Mouse (Mus musculus): ENCODE data around the gene Kif22. TPM values are rescaled to one million over a fixed set of nuclear protein-coding genes. Genes with fewer than 3 reads are reported as not detected.

The Kif22 gene
- total and polyA plus RNA-seq, 3 experiments, result 57.7 to 298 (median 119) TPM

Other genes with a start within 250 kb of the Kif22 start
Only the 30 nearest of the 31 such genes appear.
- gene Fam57b, start 244.8 kb downstream of the Kif22 start, total RNA-seq (2012; rRNA removed), result 1.7 TPM in 2 replicates
- gene Fam57b, start 244.8 kb downstream of the Kif22 start, polyA plus RNA-seq (2012; ENCODE audit: insufficient read depth in 1 of 2, insufficient read length in 2 of 2, low read depth in 1 of 2, low replicate concordance in 2 of 2, missing spikeins in 1 of 2), result under 1 TPM in 1 of 2 experiments, not detected in 1; 0.50 TPM
- not detected in 2 replicates for gene 4930451I11Rik, start 210.8 kb downstream of the Kif22 start, total RNA-seq (2012; rRNA removed)
- gene 4930451I11Rik, start 210.8 kb downstream of the Kif22 start, polyA plus RNA-seq (2012; ENCODE audit: insufficient read depth in 1 of 2, insufficient read length in 2 of 2, low read depth in 1 of 2, low replicate concordance in 2 of 2, missing spikeins in 1 of 2), result not detected
- gene Doc2a, start 195.1 kb downstream of the Kif22 start, total RNA-seq (2012; rRNA removed), result 1.6 and 2.3 TPM in 2 replicates
- not detected for gene Doc2a, start 195.1 kb downstream of the Kif22 start, polyA plus RNA-seq (2012; ENCODE audit: insufficient read depth in 1 of 2, insufficient read length in 2 of 2, low read depth in 1 of 2, low replicate concordance in 2 of 2, missing spikeins in 1 of 2)
- 44.0 and 55.6 TPM in 2 replicates for gene Hirip3, start 180.5 kb downstream of the Kif22 start, total RNA-seq (2012; rRNA removed)
- gene Hirip3, start 180.5 kb downstream of the Kif22 start, polyA plus RNA-seq (2012; ENCODE audit: insufficient read depth in 1 of 2, insufficient read length in 2 of 2, low read depth in 1 of 2, low replicate concordance in 2 of 2, missing spikeins in 1 of 2), result 100 to 1,000 TPM in 1 of 2 experiments, not detected in 1; 137 TPM
- gene Ino80e, start 180.1 kb downstream of the Kif22 start, total RNA-seq (2012; rRNA removed), result 77.1 and 93.0 TPM in 2 replicates
- 100 to 1,000 TPM; 189 to 476 TPM for gene Ino80e, start 180.1 kb downstream of the Kif22 start, polyA plus RNA-seq (2012; ENCODE audit: insufficient read depth in 1 of 2, insufficient read length in 2 of 2, low read depth in 1 of 2, low replicate concordance in 2 of 2, missing spikeins in 1 of 2)
- gene Taok2, start 157.8 kb downstream of the Kif22 start, total RNA-seq (2012; rRNA removed), result 26.2 and 34.2 TPM in 2 replicates
- gene Taok2, start 157.8 kb downstream of the Kif22 start, polyA plus RNA-seq (2012; ENCODE audit: insufficient read depth in 1 of 2, insufficient read length in 2 of 2, low read depth in 1 of 2, low replicate concordance in 2 of 2, missing spikeins in 1 of 2), result 10 to 100 TPM; 29.0 to 52.3 TPM
- gene Tmem219, start 119.6 kb downstream of the Kif22 start, total RNA-seq (2012; rRNA removed), result 18.0 and 18.8 TPM in 2 replicates
- gene Tmem219, start 119.6 kb downstream of the Kif22 start, polyA plus RNA-seq (2012; ENCODE audit: insufficient read depth in 1 of 2, insufficient read length in 2 of 2, low read depth in 1 of 2, low replicate concordance in 2 of 2, missing spikeins in 1 of 2), result 10 to 100 TPM in 1 of 2 experiments, not detected in 1; 34.5 TPM
- gene Kctd13, start 113.6 kb downstream of the Kif22 start, total RNA-seq (2012; rRNA removed), result 17.7 and 18.1 TPM in 2 replicates
- 10 to 100 TPM in 1 of 2 experiments, not detected in 1; 26.2 TPM for gene Kctd13, start 113.6 kb downstream of the Kif22 start, polyA plus RNA-seq (2012; ENCODE audit: insufficient read depth in 1 of 2, insufficient read length in 2 of 2, low read depth in 1 of 2, low replicate concordance in 2 of 2, missing spikeins in 1 of 2)
- gene Asphd1, start 92.9 kb downstream of the Kif22 start, total RNA-seq (2012; rRNA removed), result 0.15 TPM in 1 of 2 replicates, not detected in the other
- under 1 TPM in 1 of 2 experiments, not detected in 1; 0.74 TPM for gene Asphd1, start 92.9 kb downstream of the Kif22 start, polyA plus RNA-seq (2012; ENCODE audit: insufficient read depth in 1 of 2, insufficient read length in 2 of 2, low read depth in 1 of 2, low replicate concordance in 2 of 2, missing spikeins in 1 of 2)
- 0.49 and 2.0 TPM in 2 replicates for gene Sez6l2, start 91.9 kb downstream of the Kif22 start, total RNA-seq (2012; rRNA removed)
- 1 to 10 TPM in 1 of 2 experiments, not detected in 1; 6.1 TPM for gene Sez6l2, start 91.9 kb downstream of the Kif22 start, polyA plus RNA-seq (2012; ENCODE audit: insufficient read depth in 1 of 2, insufficient read length in 2 of 2, low read depth in 1 of 2, low replicate concordance in 2 of 2, missing spikeins in 1 of 2)
- 72.5 and 98.4 TPM in 2 replicates for gene Cdipt, start 66.6 kb downstream of the Kif22 start, total RNA-seq (2012; rRNA removed)
- gene Cdipt, start 66.6 kb downstream of the Kif22 start, polyA plus RNA-seq (2012; ENCODE audit: insufficient read depth in 1 of 2, insufficient read length in 2 of 2, low read depth in 1 of 2, low replicate concordance in 2 of 2, missing spikeins in 1 of 2), result 100 to 1,000 TPM in 1 of 2 experiments, not detected in 1; 151 TPM
- 0.35 and 0.49 TPM in 2 replicates for gene Cdiptos, start 66.4 kb downstream of the Kif22 start, total RNA-seq (2012; rRNA removed)
- 1 to 10 TPM in 1 of 2 experiments, not detected in 1; 1.8 TPM for gene Cdiptos, start 66.4 kb downstream of the Kif22 start, polyA plus RNA-seq (2012; ENCODE audit: insufficient read depth in 1 of 2, insufficient read length in 2 of 2, low read depth in 1 of 2, low replicate concordance in 2 of 2, missing spikeins in 1 of 2)
- 19.4 and 19.8 TPM in 2 replicates for gene Mvp, start 27.9 kb downstream of the Kif22 start, total RNA-seq (2012; rRNA removed)
- gene Mvp, start 27.9 kb downstream of the Kif22 start, polyA plus RNA-seq (2012; ENCODE audit: insufficient read depth in 1 of 2, insufficient read length in 2 of 2, low read depth in 1 of 2, low replicate concordance in 2 of 2, missing spikeins in 1 of 2), result 10 to 100 TPM in 1 of 2 experiments, not detected in 1; 20.6 TPM
- 0.39 TPM in 1 of 2 replicates, not detected in the other for gene Pagr1b, start 26.0 kb downstream of the Kif22 start, total RNA-seq (2012; rRNA removed)
- gene Pagr1b, start 26.0 kb downstream of the Kif22 start, polyA plus RNA-seq (2012; ENCODE audit: insufficient read depth in 1 of 2, insufficient read length in 2 of 2, low read depth in 1 of 2, low replicate concordance in 2 of 2, missing spikeins in 1 of 2), result 1 to 10 TPM in 1 of 2 experiments, not detected in 1; 4.5 TPM
- gene Pagr1a, start 25.1 kb downstream of the Kif22 start, total RNA-seq (2012; rRNA removed), result 55.4 and 60.2 TPM in 2 replicates
- gene Pagr1a, start 25.1 kb downstream of the Kif22 start, polyA plus RNA-seq (2012; ENCODE audit: insufficient read depth in 1 of 2, insufficient read length in 2 of 2, low read depth in 1 of 2, low replicate concordance in 2 of 2, missing spikeins in 1 of 2), result 10 to 100 TPM in 1 of 2 experiments, not detected in 1; 85.9 TPM
- 13.8 and 20.5 TPM in 2 replicates for gene Gm42742, start 21.4 kb downstream of the Kif22 start, total RNA-seq (2012; rRNA removed)
- 10 to 100 TPM in 1 of 2 experiments, not detected in 1; 27.2 TPM for gene Gm42742, start 21.4 kb downstream of the Kif22 start, polyA plus RNA-seq (2012; ENCODE audit: insufficient read depth in 1 of 2, insufficient read length in 2 of 2, low read depth in 1 of 2, low replicate concordance in 2 of 2, missing spikeins in 1 of 2)
- 0.12 and 0.13 TPM in 2 replicates for gene Prrt2, start 21.3 kb downstream of the Kif22 start, total RNA-seq (2012; rRNA removed)
- gene Prrt2, start 21.3 kb downstream of the Kif22 start, polyA plus RNA-seq (2012; ENCODE audit: insufficient read depth in 1 of 2, insufficient read length in 2 of 2, low read depth in 1 of 2, low replicate concordance in 2 of 2, missing spikeins in 1 of 2), result 1 to 10 TPM in 1 of 2 experiments, not detected in 1; 1.4 TPM
- 231 and 234 TPM in 2 replicates for gene Maz, start 15.4 kb downstream of the Kif22 start, total RNA-seq (2012; rRNA removed)
- gene Maz, start 15.4 kb downstream of the Kif22 start, polyA plus RNA-seq (2012; ENCODE audit: insufficient read depth in 1 of 2, insufficient read length in 2 of 2, low read depth in 1 of 2, low replicate concordance in 2 of 2, missing spikeins in 1 of 2), result 100 to 1,000 TPM in 1 of 2 experiments, not detected in 1; 540 TPM
- gene Zg16, start 44.9 kb upstream of the Kif22 start, total RNA-seq (2012; rRNA removed), result 57.1 and 89.3 TPM in 2 replicates
- 10 to 100 TPM in 1 of 2 experiments, not detected in 1; 50.4 TPM for gene Zg16, start 44.9 kb upstream of the Kif22 start, polyA plus RNA-seq (2012; ENCODE audit: insufficient read depth in 1 of 2, insufficient read length in 2 of 2, low read depth in 1 of 2, low replicate concordance in 2 of 2, missing spikeins in 1 of 2)
- 51.1 and 54.9 TPM in 2 replicates for gene AI467606, start 48.9 kb upstream of the Kif22 start, total RNA-seq (2012; rRNA removed)
- gene AI467606, start 48.9 kb upstream of the Kif22 start, polyA plus RNA-seq (2012; ENCODE audit: insufficient read depth in 1 of 2, insufficient read length in 2 of 2, low read depth in 1 of 2, low replicate concordance in 2 of 2, missing spikeins in 1 of 2), result 100 to 1,000 TPM in 1 of 2 experiments, 10 to 100 TPM in 1; 79.4 to 101 TPM
- gene Qprt, start 79.8 kb upstream of the Kif22 start, total RNA-seq (2012; rRNA removed), result 2.5 and 2.7 TPM in 2 replicates
- 1 to 10 TPM in 1 of 2 experiments, not detected in 1; 3.7 TPM for gene Qprt, start 79.8 kb upstream of the Kif22 start, polyA plus RNA-seq (2012; ENCODE audit: insufficient read depth in 1 of 2, insufficient read length in 2 of 2, low read depth in 1 of 2, low replicate concordance in 2 of 2, missing spikeins in 1 of 2)
- gene Spn, start 95.4 kb upstream of the Kif22 start, total RNA-seq (2012; rRNA removed), result 169 and 182 TPM in 2 replicates
- 100 to 1,000 TPM; 135 to 184 TPM for gene Spn, start 95.4 kb upstream of the Kif22 start, polyA plus RNA-seq (2012; ENCODE audit: insufficient read depth in 1 of 2, insufficient read length in 2 of 2, low read depth in 1 of 2, low replicate concordance in 2 of 2, missing spikeins in 1 of 2)
- gene Cd2bp2, start 153.6 kb upstream of the Kif22 start, total RNA-seq (2012; rRNA removed), result 55.6 and 64.8 TPM in 2 replicates
- gene Cd2bp2, start 153.6 kb upstream of the Kif22 start, polyA plus RNA-seq (2012; ENCODE audit: insufficient read depth in 1 of 2, insufficient read length in 2 of 2, low read depth in 1 of 2, low replicate concordance in 2 of 2, missing spikeins in 1 of 2), result 10 to 100 TPM in 1 of 2 experiments, not detected in 1; 56.7 TPM
- 37.4 and 43.3 TPM in 2 replicates for gene Tbc1d10b, start 166.0 kb upstream of the Kif22 start, total RNA-seq (2012; rRNA removed)
- 10 to 100 TPM in 1 of 2 experiments, not detected in 1; 70.3 TPM for gene Tbc1d10b, start 166.0 kb upstream of the Kif22 start, polyA plus RNA-seq (2012; ENCODE audit: insufficient read depth in 1 of 2, insufficient read length in 2 of 2, low read depth in 1 of 2, low replicate concordance in 2 of 2, missing spikeins in 1 of 2)
- 8.3 and 11.2 TPM in 2 replicates for gene Mylpf, start 166.4 kb upstream of the Kif22 start, total RNA-seq (2012; rRNA removed)
- 1 to 10 TPM in 1 of 2 experiments, not detected in 1; 9.1 TPM for gene Mylpf, start 166.4 kb upstream of the Kif22 start, polyA plus RNA-seq (2012; ENCODE audit: insufficient read depth in 1 of 2, insufficient read length in 2 of 2, low read depth in 1 of 2, low replicate concordance in 2 of 2, missing spikeins in 1 of 2)
- 13.9 and 14.6 TPM in 2 replicates for gene Zfp553, start 190.6 kb upstream of the Kif22 start, total RNA-seq (2012; rRNA removed)
- 10 to 100 TPM in 1 of 2 experiments, not detected in 1; 19.0 TPM for gene Zfp553, start 190.6 kb upstream of the Kif22 start, polyA plus RNA-seq (2012; ENCODE audit: insufficient read depth in 1 of 2, insufficient read length in 2 of 2, low read depth in 1 of 2, low replicate concordance in 2 of 2, missing spikeins in 1 of 2)
- gene Sept1, start 190.7 kb upstream of the Kif22 start, total RNA-seq (2012; rRNA removed), result 30.6 and 41.3 TPM in 2 replicates
- 100 to 1,000 TPM in 1 of 2 experiments, not detected in 1; 116 TPM for gene Sept1, start 190.7 kb upstream of the Kif22 start, polyA plus RNA-seq (2012; ENCODE audit: insufficient read depth in 1 of 2, insufficient read length in 2 of 2, low read depth in 1 of 2, low replicate concordance in 2 of 2, missing spikeins in 1 of 2)
- 33.4 and 37.6 TPM in 2 replicates for gene Zfp771, start 201.8 kb upstream of the Kif22 start, total RNA-seq (2012; rRNA removed)
- gene Zfp771, start 201.8 kb upstream of the Kif22 start, polyA plus RNA-seq (2012; ENCODE audit: insufficient read depth in 1 of 2, insufficient read length in 2 of 2, low read depth in 1 of 2, low replicate concordance in 2 of 2, missing spikeins in 1 of 2), result 10 to 100 TPM in 1 of 2 experiments, not detected in 1; 58.3 TPM
- 238 and 253 TPM in 2 replicates for gene Dctpp1, start 218.2 kb upstream of the Kif22 start, total RNA-seq (2012; rRNA removed)
- 100 to 1,000 TPM in 1 of 2 experiments, not detected in 1; 290 TPM for gene Dctpp1, start 218.2 kb upstream of the Kif22 start, polyA plus RNA-seq (2012; ENCODE audit: insufficient read depth in 1 of 2, insufficient read length in 2 of 2, low read depth in 1 of 2, low replicate concordance in 2 of 2, missing spikeins in 1 of 2)
- gene Sephs2, start 231.6 kb upstream of the Kif22 start, total RNA-seq (2012; rRNA removed), result 177 and 182 TPM in 2 replicates
- gene Sephs2, start 231.6 kb upstream of the Kif22 start, polyA plus RNA-seq (2012; ENCODE audit: insufficient read depth in 1 of 2, insufficient read length in 2 of 2, low read depth in 1 of 2, low replicate concordance in 2 of 2, missing spikeins in 1 of 2), result 100 to 1,000 TPM in 1 of 2 experiments, not detected in 1; 109 TPM